Mouse (Mus musculus) monocyte, adult 2 months (primary cell): ENCODE measurements around the gene Sfxn2.
"Not testable (repeated sequence)": the region's sequence is repeated elsewhere in the genome, so short reads cannot be mapped to it uniquely, and the experiment has no call there.

ENCODE experiments used
- DNase-seq, 2 experiments: peaks; one replicate each; pipeline ENCODE4 v3.0.0; 2022; ENCODE audit warnings: low spot score in 2 of 2, low read depth in 1 of 2

Sfxn2 gene

GRCm38 (mm10) chr19:46538213-46538612 lies 35.0 kb upstream of the Sfxn2 start:
- DNase-seq: no peak

DNA sequence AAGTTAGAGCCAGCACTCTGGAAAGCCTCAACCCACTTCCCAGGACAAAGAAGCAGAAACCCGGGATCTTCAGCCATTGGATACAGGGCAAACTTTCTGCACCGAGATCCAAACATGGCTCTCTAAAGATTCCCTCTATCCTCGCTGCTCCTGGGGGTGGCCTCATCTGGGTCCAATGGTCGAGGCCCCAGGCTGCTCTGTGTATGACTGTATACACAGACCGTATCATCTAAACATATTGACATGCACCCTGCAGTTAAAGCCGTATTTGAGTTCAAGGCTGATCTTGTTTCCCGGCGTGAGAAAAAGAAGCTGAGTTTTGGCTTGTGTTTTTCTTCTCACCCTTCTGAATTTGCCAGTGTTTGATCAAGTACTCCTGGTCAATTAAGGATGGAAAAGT lies 30.4 kb upstream of the Sfxn2 start:
- no peak for DNase-seq

DNA sequence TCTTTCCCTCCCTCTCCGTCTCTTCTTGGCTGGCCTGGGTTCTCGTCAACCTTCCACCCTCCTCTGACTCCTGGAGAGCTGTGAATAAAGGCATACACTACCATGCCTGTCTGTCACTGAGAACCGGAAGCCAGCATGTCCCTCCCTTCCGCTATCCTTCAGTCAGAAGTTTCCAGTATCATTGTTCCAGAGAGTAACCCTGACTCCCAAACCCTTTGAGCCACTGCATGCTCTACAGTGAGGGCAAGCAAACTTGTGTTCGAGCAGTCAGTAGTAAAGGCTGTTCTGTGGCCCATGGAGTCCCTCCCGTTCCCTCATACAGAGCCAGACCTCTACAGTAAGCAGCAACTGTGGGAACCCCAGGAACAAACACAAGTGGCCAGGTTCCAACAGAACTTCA lies 25.6 kb upstream of the Sfxn2 start:
- DNase-seq: no peak

DNA sequence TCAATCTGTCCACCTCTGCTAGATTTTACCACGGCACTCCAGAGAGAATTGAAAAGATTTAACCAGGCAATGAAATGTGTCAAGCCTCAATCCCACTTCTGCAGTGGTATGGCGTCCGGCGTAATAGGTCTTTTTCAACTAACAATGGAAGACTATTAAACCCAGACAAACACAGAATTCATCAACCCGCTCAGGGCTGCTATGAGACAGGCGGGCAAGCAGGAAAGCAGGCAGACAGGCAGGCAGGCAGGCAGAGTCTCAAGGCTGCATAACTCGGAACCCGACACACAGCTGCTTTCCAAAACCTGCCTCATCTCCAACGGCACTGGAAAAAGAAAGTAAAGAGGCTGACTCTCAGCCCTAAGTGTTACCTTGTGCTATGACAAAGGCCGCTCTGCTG lies 25.1 kb upstream of the Sfxn2 start:
- DNase-seq: no peak

DNA sequence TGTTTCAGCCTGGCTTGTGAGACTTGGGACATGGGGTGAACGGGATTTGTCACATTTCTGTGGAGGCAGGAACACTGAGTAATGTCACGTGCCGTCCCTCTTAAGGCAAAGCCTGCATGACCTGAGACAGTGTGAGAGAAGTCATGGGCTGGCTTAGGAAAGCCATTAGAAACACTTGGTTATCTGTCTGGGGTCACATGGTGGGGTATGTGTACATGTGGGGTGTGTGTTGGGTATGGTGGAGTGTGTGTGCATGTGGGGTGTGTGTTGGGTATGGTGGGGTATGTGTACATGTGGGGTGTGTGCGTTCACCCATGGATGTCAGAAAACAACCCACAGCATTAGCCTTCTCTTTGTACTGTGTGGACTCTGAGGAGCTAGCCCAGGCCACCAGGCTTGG lies 22.8 kb upstream of the Sfxn2 start:
- DNase-seq: no peak

DNA sequence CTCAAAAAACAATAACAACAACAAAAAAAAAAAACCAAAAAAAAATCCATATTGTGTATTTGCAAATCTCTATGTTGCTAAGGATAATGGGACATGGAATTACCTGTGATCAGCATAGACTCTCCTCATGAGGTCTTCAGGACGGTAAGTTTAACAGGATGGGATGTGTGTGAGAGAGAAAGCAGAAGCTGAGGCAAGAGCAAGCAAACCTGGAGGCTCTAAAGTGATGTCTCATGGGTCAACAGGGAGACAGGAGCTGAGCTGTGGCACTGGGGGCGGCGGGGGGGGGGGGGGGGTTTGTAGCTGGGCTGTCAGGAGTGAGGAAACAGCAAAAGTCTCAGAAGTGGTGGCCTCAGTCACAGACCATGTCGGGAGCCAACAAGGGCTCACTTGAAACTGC lies 20.7 kb upstream of the Sfxn2 start:
- no peak for DNase-seq

GRCm38 (mm10) chr19:46553541-46553955 lies 19.6 kb upstream of the Sfxn2 start:
- DNase-seq: no peak

GRCm38 (mm10) chr19:46558009-46558408 lies 15.2 kb upstream of the Sfxn2 start:
- DNase-seq: no peak

DNA sequence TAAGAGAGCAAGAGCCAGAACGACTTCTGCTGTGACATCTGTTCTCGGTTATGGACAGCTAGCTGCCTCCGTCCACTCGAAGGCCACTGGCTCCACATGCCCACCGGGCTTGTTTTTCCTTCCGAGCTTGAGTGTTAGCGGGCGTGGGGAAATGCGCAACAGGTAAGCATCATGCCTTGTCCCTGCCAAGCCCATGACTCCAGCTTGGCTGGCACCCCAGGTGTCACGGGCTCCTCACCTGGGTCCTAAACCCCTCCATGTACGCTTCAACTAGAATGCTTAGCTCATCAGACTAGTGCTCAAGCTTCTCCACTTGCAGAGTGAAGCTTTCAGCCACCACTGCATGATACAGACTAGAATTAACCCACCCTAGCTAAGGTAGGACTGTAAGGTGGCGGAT lies 14.5 kb upstream of the Sfxn2 start:
- no peak for DNase-seq

DNA sequence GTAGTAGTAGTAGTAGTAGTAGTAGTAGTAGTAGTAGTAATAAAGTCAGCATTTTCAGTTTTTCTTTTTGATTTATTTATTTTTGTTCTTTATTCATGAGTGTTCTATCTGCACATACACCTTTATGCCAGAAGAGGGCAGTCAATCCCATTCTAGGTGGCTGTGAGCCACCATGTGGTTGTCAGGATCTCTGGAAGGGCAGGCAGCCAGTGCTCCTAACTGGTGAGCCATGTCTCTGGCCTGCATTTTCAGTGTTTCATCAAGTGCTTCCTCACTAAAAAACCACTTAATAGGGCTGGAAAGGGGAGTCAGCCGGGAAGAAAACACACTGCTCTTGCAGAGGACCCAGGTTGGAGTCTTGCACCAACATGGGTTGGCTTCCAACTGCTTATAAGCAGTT lies 11.0 kb upstream of the Sfxn2 start:
- DNase-seq: peak in 1 of 2 experiments; percentile 10

DNA sequence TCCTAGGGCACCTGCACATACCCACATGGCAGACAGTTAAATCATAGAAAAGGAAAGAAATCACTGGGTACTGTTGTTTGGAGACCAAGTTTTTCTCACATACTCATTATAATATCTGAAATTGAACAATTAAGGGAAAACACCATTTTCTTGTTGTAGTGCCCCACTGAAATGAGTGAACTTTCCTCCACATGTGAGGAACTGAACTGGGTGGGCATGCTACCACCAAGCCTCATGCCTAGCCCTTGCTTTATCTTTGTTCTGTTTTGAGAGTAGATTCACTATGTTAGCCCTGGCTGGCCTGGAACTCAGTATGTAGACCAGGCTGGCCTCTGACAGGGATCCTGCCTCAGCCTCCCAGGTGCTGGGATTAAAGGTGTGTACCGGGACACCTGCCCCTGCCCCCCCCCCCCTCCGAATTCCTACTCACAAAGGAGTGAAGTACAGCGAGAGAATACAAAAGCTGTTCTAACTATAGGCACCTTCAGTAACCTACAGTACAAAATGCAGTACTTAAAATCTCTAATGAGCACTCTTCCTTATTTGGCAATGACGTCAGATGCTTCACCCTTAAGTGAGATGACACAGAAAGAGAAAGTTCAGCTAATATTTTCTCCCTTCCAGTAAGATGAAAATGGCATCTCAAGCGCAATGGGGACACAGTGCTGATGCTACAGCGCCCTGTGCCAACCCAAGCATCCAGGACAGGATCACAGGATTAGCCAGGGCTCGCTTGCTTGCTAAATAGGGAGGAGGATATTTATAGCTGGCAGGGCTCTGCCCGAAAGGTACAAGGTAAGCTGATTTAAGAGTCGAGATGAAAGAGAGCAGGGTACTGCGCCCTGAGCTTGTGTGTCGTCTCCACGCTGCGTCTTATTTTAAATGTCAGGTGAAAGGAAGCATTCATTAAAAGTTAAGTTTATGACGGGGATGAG lies 10.3 kb upstream of the Sfxn2 start:
- no peak for DNase-seq

- no peak for DNase-seq
Measured at GRCm38 (mm10) chr19:46563603-46564002, 9.6 kb upstream of the Sfxn2 start.

DNA sequence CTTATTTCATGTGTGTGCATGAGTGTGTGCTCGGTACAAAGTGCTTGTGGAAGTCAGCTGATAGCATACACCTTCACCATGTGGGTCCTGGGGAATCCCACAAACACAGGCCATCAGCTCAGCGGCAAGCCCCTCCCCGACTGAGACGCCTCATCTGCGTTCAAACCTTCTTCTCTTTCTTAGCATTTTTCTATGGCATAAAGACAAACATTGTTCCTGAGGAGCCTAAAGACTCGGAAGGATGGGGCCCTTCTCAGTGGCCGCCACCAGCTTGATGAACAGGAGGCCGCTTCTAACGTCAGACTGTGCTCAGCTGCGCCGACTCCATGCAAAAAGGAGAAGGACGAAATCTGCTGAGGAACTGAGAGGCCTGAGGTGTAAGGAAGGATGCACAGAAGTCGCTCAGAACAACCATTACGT lies 9.1 kb upstream of the Sfxn2 start:
- DNase-seq: no peak

DNA sequence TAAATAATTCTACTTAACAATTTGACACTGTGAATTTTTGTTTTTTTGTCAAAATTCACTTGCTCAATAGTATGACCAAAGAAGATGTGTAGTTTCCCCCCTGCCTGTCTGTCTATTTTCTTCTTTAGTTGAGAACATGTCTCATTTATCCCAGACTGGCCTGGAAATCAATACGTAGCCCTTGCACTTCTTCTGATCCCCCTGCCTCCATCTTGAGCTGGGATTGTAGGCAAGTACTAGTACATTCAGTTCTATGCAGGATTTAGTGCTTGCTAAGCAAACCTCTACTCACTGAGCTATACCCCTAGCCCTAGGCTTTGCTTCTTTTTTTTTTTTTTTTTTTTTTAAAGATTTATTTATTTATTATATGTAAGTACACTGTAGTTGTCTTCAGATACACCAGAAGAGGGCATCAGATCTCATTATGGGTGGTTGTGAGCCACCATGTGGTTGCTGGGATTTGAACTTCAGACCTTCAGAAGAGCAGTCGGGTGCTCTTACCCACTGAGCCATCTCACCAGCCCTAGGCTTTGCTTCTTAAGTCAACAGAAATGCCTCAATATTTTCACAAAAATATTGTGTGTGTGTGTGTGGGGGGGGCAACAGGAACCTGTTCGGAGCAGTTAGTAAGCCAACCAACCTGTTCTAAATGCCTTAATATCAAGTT lies 1.8 kb upstream of the Sfxn2 start:
- DNase-seq: not testable (repeated sequence)

GRCm38 (mm10) chr19:46571878-46572244 lies 1.3 kb upstream of the Sfxn2 start:
- DNase-seq: no peak

DNA sequence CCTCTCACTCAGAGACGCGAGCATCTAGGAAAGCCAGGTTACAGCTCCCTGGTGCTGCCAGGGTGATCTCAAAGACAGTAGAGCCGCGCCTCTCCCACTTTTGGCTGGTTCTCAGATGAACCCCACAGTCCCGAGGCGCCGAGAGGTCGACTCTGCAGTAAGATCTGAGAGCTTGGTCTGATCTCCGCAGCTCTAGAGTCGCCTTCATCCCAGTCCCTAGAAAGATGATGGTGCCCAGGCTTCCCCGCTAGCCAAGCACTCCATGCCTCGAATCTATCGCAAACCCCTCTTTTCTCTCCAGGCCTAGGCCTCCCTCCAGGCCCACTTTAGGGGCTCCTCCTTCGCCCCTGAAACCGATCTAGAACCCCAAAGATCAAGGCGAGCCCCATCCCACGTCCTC lies 617 bp upstream of the Sfxn2 start:
- no peak for DNase-seq

DNA sequence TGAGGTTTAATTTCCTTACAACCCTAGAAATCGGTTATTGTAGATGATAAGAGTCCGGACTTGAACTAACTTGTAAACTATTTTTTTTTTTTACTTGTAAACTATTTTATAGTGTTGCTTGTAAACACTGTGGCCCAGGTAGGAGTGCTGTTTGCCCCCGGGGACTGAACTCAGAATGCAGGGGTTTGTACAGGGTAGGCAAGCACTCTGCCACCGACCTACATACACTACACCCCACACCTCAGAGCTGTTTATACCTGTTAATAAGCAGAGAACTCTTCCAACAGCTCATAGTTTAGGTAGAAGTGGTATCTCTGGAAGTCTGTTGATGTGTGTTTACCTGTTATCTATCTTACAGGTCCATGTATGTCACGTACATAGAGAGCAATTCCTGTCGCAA lies 825 bp downstream of the Sfxn2 start:
- DNase-seq: no peak

DNA sequence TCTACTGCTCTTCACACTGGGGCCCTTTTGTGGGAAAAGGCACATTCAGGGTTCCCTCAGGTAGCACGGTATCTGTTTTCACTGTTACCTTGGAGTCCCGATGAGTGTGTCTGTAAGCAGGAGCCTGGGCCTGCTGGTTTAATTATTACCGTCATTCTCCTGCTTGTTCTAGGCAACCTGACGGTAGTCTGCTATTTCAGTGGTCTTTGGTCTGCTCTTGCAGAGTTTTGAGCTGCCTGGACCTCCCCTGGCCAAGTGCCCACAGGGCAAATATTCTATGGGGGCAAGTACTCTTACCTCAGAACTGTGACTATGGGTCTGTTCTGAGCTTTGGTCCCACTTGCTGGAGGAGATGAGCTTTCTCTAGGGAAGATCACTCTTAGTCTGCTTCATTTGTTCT lies 2.0 kb downstream of the Sfxn2 start:
- DNase-seq: no peak

- peak; percentile 40 to 69 for DNase-seq
Measured at GRCm38 (mm10) chr19:46587823-46588508, 14.8 kb downstream of the Sfxn2 start.

DNA sequence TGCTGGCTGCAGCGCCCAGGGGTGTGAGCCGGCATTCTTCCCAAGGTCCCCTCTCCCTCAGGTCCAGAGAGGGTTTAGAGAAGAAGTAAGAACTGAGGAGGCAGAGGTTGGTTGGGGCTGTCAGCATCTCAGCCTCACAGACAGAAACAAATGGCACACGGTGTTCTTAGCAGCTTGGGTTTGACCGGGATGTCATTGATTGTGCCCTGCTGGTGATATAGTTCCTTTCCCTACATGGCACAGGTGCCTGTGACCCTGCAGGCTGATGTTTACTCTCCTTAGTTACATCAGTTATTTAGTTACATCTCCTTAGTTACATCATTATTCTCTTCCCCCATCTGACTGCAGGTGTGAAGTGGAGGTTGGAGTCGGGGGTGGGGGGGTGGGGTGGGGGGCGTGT lies 18.4 kb downstream of the Sfxn2 start:
- no peak for DNase-seq

DNA sequence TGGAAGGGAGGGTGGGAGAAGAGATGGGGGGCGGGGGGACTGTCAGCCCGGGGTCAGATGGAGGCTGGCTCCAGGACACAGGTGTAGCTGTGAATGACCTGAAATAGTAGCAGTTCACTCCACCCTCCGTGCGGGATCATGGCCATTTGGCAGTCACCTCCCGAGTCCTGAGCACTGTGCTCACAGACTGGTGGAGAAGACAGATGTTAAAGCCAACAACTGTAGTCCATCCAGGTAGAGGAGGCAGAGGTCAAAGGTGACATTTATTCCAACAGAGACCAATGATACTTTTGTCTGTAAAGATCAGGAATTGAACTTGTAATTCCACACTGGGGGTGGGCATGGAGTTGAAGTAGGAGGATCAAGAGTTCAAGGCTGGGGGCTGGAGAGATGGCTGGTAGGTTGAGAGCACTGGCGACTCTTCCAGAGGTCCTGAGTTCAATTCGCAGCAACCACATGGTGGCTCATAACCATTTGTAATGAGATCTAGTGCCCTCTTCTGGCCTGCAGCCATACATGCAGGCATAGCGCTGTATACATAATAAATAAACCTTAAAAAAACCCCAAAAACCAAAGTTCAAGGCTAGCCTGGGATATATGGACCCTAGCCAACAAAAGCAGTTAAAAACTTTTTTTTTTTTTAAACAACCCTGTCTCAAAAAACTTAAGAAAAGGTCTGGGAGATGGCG lies 19.7 kb downstream of the Sfxn2 start:
- no peak for DNase-seq
